Mouse (Mus musculus): ENCODE data around the gene Uqcc3. TPM values are rescaled to one million over a fixed set of nuclear protein-coding genes. Genes with fewer than 3 reads are reported as not detected.
A peak's percentile ranks its signal among the peaks of the same experiment; 100 is the strongest.
"Not testable (repeated sequence)": the region's sequence is repeated elsewhere in the genome, so short reads cannot be mapped to it uniquely, and the experiment has no call there.

The Uqcc3 gene
- total RNA-seq, 2 experiments from 2014 or later: 55.1 to 64.7 TPM

- intact Hi-C loops (cut with DNase I; ENCODE audit: low total_unique reads): no loop called here
- DNase-seq: peak; percentile 46
Observed at GRCm38 (mm10) chr19:8857689-8858088, 23.0 kb downstream of the Uqcc3 start.

DNA sequence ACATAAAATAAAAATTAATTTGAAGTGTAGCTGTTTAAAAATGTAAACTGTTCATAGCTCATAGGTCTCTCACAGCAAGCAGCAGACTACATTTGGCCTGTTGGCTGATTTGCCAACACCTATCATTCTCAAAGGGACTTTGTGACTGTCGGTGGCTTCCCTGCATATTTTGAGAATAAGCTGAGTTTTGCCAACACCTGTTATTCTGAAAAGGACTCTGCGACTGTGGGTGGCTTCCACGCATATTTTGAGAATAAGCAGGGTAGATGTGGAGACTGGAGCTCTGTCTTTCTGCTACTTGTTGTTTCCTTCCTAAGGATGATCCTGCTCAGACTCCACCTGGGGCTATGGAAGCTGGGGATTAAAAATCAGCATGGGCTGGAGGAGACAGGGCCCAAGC, 27.6 kb downstream of the Uqcc3 start:
- intact Hi-C loops (cut with DNase I; ENCODE audit: low total_unique reads): no loop called here

GRCm38 (mm10) chr19:8852236-8852928, 28.3 kb downstream of the Uqcc3 start:
- DNase-seq: peak; percentile 61
- intact Hi-C loops (cut with DNase I; ENCODE audit: low total_unique reads): no loop called here

More for the DNA sequence above, 27.6 kb downstream of the Uqcc3 start:
- no peak for DNase-seq

GRCm38 (mm10) chr19:8851639-8852038, 29.1 kb downstream of the Uqcc3 start:
- DNase-seq: no peak
- intact Hi-C loops (cut with DNase I; ENCODE audit: low total_unique reads): no loop called here

GRCm38 (mm10) chr19:8850402-8850901, 30.3 kb downstream of the Uqcc3 start, which contains the start of gene Lrrn4cl:
Gene Lrrn4cl (plus strand): TSS chr19:8850768.
- peak; percentile 71 for DNase-seq
- intact Hi-C loops (cut with DNase I; ENCODE audit: low total_unique reads): no loop called here

DNA sequence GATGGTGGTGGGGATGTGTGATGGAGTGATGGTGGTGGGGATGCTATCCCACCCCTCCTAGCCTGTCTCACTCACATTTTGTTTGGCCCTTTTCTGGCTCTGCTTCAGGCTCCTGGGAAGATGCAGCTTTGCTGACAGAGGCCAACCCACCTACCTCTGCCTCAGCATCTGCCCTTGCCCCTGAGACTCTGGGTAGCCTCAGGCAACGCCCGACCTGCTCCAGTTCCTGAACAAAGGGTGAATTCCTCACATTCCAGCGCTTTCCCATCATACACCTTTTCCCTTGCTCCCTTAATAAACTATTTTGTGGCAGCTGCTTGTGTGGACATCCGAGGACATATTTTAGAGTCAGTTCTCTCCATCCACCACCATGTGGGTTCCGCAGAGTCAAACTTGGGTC, 32.4 kb downstream of the Uqcc3 start:
- DNase-seq: no peak
- intact Hi-C loops (cut with DNase I; ENCODE audit: low total_unique reads): loop anchor here (5.0 kb wide), 2 partner anchors 114 to 259 kb away; no protein-coding TSS in a partner anchor

GRCm38 (mm10) chr19:8844371-8845129, 36.2 kb downstream of the Uqcc3 start:
- intact Hi-C loops (cut with DNase I; ENCODE audit: low total_unique reads): loop anchor here (5.0 kb wide), 2 partner anchors 118 to 263 kb away; no protein-coding TSS in a partner anchor
- DNase-seq: peak; percentile 76

- DNase-seq: no peak
- intact Hi-C loops (cut with DNase I; ENCODE audit: low total_unique reads): no loop called here
Observed at GRCm38 (mm10) chr19:8842961-8843360, 37.8 kb downstream of the Uqcc3 start.

GRCm38 (mm10) chr19:8841012-8841411, 39.7 kb downstream of the Uqcc3 start:
- no peak for DNase-seq
- intact Hi-C loops (cut with DNase I; ENCODE audit: low total_unique reads): no loop called here

GRCm38 (mm10) chr19:8839908-8840791, 40.6 kb downstream of the Uqcc3 start:
- intact Hi-C loops (cut with DNase I; ENCODE audit: low total_unique reads): no loop called here

DNA sequence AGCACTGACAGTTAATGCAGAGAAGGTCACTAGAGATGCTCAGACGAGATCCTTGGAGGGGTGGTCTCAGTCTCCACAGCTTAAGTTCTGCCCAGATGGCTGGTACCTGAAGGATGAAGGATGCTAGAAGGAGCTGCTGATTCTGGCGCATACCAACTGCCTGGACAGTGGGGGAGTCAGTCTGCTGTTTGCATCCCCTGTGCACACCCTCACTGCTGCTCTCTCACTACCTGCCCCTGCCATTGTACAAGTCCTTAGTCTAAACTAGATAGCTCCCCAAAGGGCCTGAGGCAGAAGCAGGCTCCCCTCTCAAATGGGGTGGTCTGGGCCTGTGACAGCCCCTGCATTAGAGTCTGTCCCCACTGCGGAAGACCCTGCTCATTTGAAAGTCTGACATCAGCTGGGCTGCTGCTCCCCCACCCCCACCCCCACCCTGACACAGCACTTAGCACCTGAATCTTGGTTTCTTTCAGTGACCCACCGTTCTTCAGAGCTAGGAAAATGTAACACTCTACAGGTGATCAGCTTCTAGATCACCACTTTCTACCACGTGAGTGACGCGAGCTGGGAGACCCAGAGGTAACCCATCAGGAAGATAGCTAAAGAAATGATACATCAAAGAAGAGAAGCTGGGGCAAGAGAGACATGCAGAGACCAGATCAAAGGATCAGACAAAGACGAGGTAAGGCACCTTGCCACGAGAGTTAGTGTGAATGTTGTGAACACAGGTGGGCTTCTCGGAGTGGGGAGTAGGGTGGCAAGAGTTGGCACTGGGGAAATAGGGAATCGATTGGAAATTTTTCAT, 41.4 kb downstream of the Uqcc3 start, which contains the start of gene Gng3:
Gng3 (minus strand) TSS at position 92 of the 805 bp plus-strand sequence.
- intact Hi-C loops (cut with DNase I; ENCODE audit: low total_unique reads): no loop called here
- DNase-seq: no peak

More at GRCm38 (mm10) chr19:8839908-8840791, 40.6 kb downstream of the Uqcc3 start:
- DNase-seq: peak; percentile 76

DNA sequence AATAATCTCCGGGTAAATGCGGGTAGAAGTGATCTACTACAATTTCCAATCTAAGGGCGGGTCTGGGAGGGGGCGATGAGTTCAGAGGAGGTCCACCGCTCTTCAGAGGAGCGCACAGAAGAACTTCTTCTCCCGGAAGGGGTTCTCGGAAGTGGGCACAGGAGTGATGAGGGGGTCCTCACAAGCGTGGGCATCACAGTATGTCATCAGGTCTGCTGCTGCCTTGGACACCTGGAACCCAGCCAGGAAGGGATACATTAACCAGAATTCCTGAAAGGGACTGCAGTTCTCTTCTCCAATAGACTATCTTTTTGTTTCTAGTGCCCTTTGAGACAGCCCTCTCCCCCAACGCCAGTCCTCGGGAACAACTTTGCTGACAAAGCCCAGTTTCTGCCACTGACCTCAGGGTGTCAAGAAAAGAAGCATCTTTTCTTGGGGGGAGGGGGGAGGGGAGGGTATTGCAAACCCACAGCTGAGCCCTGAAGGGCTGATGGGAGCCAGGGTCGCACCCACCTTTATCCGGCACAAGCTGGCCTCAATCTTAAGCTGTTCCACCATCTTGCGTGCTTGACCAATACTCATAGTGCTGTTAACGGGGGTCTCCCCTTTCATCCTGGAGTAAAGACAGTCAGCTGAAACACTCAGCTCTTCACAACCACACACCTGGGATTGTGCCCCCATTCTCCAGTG, 42.5 kb downstream of the Uqcc3 start:
- intact Hi-C loops (cut with DNase I; ENCODE audit: low total_unique reads): no loop called here
- peak; percentile 38 for DNase-seq

- intact Hi-C loops (cut with DNase I; ENCODE audit: low total_unique reads): no loop called here
Observed at GRCm38 (mm10) chr19:8837251-8837791, 43.4 kb downstream of the Uqcc3 start, which contains the start of gene Bscl2. Gene Bscl2 (plus strand): TSS chr19:8837467.

GRCm38 (mm10) chr19:8836327-8836726, 44.4 kb downstream of the Uqcc3 start:
- intact Hi-C loops (cut with DNase I; ENCODE audit: low total_unique reads); DNase-seq: not testable (repeated sequence)

More at GRCm38 (mm10) chr19:8837251-8837791, 43.4 kb downstream of the Uqcc3 start, which contains the start of gene Bscl2:
- DNase-seq: peak; percentile 82

DNA sequence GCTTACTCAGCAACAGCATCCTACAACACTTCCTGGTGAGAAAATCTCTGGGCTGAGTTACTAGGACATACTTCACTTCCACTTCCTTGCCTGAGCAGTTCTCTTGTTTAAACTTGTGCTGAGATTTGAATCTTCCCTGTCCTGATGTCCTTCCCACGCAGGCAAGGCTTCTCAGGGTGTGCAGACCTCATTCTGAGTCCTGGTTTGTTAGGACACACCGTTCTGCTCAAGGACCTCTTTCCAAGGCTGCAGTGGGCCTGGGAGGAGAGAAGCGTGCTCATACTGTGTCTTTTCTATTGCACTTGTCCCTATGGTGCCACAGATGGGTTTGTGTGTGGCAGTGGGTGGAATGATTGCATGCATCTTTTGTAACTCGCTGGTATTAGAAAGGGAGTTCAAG, 47.8 kb downstream of the Uqcc3 start:
- intact Hi-C loops (cut with DNase I; ENCODE audit: low total_unique reads): no loop called here
- DNase-seq: no peak

DNA sequence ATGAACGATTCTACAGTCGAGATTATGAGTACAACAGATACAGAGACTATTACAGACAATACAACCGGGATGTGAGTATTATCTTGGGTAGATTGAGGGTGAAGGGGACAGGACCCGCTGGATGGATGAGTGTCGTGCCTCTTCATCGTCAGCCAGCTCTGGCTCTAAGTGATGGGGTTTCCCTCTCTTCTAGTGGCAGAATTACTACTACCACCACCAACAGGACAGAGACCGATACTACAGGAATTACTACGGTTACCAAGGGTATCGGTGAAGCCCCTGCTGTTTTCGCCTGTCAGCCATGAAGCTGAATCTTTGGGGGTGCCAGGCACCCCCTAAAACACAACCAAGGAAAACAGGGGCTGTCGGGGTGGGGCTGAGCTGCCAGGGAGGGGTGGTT, 49.5 kb downstream of the Uqcc3 start:
- intact Hi-C loops (cut with DNase I; ENCODE audit: low total_unique reads): no loop called here
- DNase-seq: no peak

DNA sequence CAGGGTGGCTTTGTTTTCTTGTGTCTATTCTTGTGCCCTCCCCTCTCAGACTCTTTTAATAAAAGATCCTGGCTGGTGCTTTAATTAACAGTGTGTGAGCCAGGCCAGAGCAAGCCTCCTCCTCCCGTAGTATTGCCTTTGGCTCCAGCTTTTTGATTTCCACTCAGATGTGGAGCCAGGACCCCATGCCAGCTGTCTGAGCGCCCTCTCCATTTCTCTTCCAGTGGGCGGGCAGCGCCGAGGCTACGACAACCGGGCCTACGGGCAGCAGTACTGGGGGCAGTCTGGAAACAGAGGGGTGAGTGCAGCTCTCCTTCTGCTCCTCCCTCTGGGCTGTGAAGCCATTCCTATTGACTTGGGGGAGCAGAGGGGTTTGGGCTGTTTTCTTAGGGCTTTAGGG, 50.1 kb downstream of the Uqcc3 start:
- intact Hi-C loops (cut with DNase I; ENCODE audit: low total_unique reads): no loop called here
- no peak for DNase-seq
